Mouse (Mus musculus) kidney, postnatal 4 days (tissue): ENCODE measurements around the gene Zfp385c.

Experiments used
- DNase-seq, 2 experiments: peaks; one replicate each; pipeline ENCODE4 v3.0.0; 2021; ENCODE audit warnings: mixed read lengths in 2 of 2

Zfp385c gene

DNA sequence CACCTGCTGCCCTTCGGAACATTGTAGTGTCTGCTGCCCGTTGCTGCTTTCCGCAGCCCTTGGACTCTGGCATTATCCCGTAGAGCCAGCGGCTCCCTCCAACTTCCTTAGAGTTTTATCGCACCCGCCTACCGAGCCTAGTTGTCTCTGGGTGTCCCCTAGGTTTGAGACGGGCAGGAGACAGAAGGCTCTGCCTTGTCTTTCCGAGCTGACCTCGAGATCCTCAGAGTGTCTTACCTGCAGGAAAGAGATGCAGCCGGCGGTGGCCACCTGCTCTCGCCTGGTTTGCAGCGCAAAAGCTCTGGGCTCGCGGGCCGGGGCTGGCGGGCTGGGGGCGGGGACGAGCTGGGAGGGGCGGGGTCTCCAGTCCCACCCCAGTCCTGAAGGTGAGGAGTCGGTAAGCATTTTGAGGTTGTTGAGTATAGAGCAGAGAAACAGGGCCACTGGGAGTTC, at the start of gene Zfp385c:
Gene Zfp385c, minus strand, starts transcription at position 292 of the 453 bp plus-strand sequence.
- DNase-seq, result peak in 1 of 2 experiments; percentile 54

DNA sequence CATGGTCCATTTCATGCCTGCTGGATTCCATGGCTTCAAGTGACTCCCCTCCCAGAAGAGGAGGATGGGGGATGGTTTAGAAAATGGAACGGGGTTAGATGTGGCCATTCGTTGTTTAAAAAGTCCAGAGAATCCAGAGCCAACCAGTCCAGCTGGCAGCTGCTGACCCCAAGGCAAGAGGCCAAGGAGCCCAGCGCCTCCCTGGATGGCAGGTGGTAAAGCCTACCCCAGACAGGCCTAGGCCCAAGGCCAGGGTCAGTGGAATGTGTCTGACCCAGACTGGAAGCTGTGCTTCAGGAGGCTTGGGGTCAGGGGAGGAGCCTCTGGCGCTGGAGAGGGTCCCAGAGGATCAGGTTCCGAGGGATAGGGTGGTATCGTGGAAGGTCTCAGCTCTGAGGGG, 49.1 kb upstream of the Zfp385c start:
- DNase-seq, result no peak

DNA sequence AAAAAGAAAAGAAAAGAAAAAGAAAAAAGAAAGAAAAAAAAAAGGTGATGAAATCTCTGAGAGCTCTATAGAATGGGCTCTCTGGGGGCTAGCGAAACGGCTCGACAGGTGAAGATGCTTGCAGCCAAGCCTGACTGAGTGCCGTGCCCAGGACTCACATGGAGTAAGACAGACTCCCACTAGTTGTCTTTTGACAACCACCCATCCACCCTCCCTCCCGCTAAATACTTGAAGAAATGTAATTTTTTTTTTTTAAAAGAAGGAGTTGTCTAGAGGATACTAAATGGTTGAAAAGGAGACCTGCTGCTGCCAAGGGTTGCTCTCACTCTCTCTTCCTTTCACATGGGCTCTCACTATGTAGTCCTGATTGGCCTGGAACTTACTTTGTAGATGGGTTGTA, 46.5 kb upstream of the Zfp385c start:
- no peak for DNase-seq

DNA sequence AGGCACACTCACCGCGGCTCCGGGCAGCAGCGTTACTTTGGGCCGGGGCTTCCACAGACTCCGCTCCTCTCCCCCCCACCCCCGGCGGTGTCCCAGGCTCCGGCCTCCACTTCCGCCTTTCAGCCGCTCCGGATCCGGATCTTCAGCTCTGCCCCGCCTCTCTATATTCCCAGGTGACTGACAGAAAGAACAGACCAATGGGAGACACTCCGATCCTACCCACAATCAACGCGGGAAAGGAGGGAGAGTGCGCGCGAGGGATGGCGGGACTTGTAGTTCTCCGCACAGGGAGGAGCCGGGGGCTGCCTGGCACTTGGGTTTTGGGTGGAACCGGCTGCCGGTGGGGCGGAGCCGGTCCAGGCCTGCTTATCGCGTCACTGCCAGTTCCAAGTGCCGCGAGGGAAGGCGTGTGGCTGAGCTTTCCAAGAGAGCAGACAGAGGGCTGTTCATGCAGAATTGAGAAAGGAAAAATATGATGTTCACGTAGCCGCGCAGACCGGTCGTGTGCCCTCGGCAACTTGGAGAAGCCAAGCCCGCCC, 45.9 kb upstream of the Zfp385c start, which contains the start of gene Rab5c:
Gene Rab5c, minus strand, starts transcription at position 150 of the 539 bp plus-strand sequence.
- DNase-seq, result peak; percentile 98 to 99

DNA sequence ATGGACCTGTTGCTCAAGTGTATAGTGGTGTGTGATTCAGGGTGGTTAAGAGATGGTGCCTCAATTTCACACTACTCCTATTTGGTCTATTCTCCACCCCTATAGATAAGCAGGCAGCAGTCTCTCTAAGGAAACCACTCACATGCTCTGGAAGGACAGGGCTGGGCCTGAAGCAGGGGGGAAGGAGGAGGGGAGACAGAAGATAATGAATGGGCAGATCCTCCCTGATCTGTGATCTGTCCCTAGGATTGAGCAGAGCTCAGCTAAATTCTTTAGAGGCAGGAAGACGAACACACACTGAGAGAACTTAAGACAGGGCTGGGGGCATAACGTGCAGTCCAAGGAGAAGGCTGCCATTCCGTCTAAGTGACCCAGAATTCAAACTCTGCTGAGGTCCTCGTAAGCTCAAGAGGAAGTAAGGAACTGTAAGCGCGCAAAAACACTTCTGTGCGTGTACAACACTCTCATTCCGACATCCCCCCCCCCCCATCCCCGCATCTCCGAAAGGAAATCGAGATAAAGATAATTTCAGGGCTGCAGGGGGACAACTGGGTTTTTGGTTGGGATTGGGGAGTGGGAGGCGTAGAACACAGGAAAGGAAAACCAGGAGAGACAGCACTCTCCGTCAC, 45.0 kb upstream of the Zfp385c start:
- DNase-seq, result peak in 1 of 2 experiments; percentile 25

DNA sequence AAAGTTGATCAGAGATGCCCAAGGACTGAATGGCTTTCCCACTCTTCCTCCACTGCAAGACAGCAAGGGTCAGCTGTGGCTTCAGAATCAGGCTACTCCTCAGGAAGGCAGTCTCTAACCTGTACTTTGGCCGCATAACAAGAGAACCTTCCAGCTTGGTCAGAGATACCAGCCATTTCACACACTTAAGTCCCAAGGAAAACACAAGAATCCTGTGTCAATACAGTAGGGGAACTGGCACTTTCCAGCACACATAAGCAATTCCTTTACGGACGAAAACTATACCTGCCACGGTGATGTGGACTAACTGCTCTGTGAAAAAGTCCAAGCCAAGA, 44.5 kb upstream of the Zfp385c start:
- DNase-seq, result no peak

DNA sequence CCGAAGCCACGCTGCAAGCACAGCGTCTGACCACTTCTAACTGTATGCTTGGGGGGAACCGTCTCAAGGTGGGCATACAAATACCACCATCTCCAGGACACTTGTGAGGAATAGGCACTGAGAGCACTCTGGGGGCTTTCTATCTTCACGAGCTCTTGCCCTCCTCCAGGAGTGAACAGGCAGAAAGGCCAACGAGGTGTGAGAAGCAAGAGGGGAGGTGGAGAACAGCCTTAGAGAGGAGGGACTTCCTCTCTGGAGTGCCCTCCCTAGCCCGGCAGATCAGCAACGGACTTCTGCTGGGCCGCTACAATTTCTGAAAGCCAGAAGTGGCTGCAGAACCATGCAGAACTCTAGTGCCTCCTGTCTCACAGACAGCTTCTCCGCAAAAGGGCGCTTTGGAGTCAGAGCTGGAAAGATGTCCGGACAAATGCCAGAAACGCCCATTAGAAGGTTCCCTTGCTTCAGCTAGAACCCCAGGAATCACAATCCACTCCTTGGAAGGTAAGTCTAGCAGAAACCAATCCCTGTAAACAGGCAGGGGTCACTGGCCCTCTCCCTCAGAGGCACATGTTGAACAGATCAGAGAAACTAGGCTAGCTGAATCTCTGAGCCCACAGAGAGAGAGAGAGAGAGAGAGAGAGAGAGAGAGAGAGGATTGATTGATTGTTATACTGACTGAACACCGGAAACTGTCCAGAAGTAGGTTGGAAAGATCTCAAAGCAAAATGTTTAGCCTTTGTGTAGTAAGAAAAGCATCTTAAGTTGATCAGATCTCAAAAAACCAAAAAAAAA, 43.9 kb upstream of the Zfp385c start:
- no peak for DNase-seq

DNA sequence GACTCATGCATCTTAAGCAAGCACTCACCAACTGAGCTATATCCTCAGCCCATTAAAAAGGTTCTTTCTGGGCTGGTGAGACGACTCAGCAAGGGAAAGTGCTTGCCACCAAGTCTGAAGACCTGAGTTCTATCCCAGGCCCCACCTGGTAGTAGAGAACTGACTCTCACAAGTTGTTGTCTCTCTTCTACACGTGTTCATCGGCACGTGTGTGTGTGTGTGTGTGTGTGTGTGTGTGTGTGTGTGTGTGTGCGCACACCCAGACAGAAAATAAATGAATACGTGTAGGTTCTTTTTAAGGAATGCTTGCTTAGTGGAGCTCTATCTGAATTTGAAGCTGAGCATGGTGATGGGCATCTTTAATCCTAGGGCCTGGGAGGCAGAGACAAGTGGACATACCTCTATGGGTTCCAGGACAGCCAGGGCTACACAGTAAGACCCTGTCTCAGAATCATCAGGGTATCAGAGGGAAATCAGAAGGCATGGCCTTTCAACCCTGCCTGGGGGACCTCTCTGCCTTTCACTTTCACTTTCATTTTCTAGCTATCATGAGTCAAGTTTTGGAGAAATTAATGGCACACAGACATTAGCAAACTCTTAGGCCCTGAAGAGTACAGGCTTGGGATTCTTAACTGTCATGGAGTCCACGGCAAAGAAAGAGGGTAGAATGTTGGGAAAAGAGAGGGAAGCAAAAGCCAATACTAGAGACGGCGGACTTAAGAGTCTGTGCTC, 43.0 kb upstream of the Zfp385c start:
- DNase-seq, result no peak

DNA sequence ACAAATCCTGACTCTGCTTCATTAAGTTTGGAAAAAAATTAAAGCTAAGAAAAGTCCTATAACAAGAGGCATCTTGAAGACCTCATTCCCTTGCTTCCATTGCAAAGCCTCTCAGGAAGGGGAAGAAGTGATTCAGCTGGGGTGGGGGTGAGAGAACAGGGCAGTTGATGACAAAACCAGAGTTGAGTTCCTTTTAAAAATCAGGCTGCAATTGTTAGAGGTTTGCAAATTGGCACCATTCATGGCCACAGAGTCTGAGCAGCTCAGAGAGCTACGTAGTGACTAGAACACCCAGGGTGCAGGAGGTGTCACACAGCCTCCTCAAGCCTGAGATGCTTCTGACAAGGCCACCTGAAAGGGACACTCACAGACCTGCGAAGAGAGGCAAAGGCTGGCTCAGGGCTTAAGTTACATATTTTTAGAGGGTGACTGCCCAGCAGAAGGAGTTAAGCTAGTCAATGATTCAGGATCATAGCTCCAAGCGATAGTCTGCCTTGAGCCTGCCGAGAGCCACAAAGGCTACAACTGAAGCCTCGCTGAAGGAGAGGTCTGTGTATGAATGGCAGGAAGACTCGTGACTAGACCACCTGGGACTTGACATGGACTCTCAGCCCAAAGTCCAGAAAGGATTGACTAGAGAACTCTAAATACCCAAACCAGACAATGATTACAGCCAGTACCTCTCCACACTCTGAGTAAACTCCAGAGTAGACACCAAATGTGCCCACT, 38.4 kb upstream of the Zfp385c start:
- peak in 1 of 2 experiments; percentile 27 for DNase-seq

DNA sequence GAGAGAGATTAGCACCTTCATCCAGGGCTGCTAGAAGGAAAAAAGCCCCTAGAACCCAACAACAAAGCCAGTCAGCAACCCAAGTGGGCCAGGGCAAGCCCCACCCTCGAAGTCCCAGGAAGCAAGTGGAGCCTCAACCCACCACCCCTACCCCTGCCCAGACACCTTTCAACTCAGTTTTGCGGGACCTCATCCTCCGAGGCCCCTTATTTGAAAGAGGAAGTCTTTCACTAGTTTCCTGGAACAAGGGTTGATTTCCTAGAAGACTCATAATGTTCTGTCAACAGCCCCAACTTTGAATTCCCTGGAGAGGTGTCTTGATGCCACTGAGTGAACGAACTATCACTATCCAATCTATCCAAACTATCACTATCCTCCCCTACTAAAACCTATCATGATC, 37.7 kb upstream of the Zfp385c start:
- DNase-seq, result no peak

DNA sequence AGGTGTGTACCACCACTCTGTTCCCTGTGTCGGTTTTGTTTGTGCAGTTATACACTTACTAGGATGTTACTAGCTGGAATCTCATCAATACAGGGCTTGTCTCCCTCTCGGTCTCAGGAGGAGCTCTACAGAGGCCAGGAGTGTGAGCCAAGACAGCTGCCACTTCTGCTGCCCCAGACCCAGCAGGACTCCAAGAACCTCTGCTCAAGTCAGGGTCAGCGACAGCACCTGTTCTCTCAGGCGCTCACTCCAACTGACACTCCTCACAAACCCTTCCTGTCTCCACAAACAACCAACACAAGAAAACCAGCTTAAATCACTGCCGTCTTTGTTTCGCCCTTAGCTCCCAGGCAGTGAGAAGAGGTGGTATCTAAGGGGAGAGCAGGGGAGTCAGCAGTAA, 36.3 kb upstream of the Zfp385c start:
- no peak for DNase-seq

DNA sequence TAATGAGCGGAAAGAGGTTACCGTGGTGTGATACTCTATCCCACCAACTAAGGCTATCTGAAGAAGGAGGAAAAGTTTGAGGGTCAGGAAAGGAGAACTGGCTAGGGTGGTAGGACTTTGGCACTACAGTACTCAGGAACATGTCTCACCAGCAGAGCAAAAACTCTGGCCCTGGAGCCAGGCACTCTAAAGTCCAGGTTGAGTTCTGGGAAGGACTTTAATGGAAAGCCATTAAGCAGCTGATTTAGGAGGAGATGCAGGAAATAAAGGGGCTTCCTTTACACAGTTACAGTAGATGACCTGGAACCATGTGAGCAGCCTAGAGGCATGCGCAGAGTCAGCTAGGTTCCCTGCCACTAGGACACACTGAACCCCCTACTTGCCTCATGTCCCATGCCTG, 34.9 kb upstream of the Zfp385c start:
- no peak for DNase-seq

DNA sequence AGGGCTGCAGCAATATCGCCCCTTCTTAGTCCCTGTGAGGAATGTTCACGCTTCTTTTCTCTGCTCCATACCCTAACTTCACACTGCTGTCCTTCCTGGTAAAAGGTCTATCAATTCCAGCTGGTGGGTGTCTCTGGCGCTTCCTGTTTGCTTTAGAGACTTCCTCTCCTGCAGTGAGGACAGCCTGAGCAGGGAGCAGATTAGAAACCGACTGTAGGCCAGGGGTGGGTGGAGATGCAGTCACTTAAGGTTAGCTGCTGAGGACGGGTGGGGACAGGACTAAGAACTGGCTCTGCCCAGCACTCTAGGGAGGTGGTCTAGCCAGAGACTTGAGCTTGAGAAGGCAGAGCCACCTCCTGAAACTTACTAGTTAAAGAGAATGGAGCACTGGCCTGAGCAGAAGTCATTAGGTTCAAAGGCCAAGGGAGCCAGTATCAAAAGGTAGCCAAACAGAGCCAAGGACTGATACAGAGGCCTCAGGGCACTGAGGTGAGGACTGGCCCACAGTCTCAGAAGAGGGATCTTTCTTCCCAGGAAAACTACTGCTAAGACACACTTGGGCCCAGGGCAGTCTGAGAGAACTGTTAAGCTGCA, 32.8 kb upstream of the Zfp385c start:
- peak in 1 of 2 experiments; percentile 48 for DNase-seq

DNA sequence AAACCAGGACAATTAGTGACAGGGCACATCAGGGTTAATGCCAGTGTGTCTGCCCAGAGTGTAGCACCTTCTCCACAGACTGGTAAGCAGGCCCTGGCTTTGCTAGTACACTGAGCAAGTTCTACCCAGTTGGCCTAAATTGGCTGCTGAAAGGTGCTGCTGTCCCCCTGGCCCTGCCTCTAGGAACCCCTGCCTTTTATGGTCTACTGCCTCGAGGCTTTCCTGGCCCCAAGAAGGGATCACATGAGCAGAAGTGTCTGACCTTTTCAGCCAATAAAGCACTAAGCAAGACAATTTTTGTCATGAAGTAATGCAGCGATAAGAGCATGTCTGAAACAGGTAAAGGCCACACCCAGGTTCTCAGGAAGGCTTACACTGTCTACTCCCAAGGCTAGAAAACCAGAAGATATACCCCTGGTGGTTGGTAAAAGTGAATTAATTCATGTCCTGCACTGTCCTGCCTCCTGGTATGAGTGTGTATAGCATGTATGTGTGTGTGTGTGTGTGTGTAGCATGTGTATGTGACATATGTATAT, 30.3 kb upstream of the Zfp385c start:
- DNase-seq, result no peak

DNA sequence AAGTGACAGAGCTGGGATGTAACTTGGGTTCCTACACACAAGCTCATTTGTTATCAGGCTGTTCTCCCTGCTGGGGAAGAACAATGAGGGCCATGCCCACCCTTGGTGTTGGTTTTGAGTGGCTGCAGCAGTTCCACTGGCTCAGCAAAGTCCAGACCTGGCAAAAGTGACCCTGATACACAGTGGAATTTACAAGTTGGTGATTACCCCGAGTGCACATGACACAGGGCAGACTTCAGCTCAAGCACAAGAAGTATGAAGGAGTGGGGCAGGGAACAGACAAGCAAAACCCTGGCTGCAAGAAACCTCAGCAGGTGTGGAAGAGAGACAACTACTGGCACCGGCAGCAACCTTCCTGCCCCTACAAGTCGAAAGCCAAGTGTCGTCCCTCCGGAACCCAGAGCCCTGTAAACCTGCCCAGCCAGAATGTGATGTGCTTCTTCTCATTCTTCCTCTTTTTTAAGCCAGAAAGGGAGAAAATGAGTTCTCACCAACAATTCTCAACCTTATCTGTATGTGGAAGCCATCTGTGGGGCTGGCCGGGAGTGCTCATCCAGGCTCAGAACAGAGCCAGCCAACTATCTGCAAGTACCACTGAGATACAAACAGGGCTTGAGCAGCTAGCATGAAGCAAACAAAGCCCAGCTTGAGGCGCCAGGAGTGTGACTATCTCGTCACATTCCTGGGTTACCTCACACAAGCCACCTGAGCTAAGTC, 29.7 kb upstream of the Zfp385c start:
- DNase-seq, result no peak

DNA sequence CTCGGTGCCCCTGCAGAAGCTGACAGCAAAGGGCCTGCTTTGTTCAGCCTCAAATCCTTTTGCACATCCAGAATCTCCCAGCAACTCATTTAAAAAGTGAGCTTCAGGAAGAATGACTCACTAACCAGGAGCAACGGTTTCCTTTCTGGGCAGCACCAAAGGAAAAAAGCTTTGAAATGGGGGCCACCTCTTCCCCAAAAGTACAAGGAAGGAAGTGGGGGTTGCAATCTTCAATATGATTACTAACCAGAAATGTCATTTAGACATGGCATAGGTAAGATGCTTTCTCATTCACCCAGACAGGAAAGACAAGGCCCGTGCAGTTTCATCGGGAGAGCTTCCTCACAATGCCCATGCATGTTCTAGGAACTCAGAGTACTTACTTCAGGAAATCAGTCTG, 29.0 kb upstream of the Zfp385c start:
- DNase-seq, result no peak

DNA sequence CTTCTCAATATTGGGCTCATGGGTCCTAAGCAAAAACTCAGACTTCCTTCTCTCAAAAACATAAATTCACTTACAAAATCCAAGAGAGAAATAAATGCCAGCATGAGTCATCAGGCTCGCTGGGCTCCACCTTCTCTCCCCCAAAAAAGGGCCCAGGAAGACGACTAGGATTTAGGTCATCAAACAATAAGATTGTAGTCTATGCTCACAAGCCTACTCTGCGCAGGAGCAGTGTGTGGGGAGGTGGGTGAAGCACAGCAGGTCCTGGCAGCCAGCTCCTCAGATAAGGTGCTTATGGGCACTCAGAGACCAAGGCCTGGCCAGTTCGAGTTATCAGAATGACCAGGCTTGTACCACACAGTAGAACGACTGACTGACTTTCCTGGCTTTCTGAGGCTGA, 28.1 kb upstream of the Zfp385c start:
- no peak for DNase-seq

DNA sequence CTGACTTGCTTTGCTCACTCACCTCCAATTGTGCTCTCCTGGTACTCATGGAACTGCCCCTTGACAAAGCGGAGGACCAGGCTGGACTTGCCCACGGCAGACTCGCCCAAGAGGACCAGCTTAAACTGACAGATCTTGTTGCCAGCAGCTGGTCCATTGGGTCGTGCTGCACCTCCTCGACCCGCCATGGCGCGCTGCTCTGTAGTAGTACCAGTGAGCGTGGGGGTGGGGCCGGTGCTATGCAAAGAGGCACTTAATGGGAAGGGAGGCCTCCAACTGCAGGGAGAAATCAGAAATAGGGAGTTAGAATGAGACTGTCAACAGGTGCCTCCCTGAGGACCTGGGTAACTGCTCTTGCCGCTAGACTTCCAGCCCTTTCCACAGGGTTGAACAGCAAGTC, 27.6 kb upstream of the Zfp385c start:
- peak in 1 of 2 experiments; percentile 54 for DNase-seq

DNA sequence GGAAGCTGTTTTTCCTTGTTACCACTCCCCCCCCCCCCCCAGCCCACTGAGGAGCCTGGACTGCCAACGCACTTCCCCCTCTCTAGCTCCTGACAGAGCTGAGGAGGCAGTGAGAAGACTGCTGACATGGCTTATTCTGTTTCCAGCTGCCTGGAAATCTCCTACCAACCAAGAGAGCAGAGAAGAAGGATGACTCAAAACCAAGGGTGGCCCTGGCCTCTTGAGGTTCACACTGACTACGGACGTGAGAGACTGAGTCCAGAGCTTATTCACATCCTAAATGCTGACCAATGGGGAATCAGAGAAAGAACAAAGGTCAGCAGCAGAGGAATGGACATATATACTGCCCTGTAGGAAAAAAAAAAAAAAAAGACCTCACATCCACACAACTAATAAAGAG, 27.1 kb upstream of the Zfp385c start:
- no peak for DNase-seq

DNA sequence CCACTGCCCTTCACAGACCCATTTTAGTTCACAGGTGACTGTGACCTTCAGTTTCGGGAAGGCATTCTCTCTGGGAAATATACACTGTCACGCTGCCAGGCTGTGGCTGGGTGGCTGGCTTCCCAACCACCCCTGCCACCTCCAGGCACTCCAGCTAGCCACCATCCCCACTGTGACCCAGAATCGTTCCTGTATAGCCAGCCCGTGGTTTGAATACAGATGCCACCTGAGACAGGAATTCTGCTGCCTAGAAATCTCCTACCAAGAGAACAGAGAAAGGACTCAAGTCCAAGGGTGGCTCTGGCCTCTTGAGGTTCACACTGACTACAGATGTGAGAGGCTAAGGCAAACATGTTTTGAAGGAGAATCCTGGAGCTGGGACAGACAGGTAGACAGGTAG, 26.6 kb upstream of the Zfp385c start:
- no peak for DNase-seq

DNA sequence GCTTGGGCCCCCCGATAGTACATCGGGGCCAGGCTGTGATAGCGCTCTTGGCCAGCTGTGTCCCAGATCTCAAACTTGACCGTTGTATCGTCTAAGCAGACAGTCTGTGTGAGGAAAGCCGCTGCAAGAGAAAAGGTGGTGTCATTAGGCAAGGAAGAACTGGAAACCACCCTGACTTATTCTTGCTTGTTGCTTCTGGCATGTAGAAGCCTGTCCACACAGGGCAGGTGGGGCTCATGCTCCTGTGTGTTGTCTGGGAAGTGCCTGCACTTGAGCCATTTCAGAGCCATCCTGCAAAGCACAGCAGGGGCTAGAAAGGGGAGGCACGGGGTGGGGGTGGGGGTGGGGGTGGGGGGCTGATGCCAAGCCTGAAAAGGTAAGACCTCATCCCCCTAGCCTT, 26.2 kb upstream of the Zfp385c start:
- no peak for DNase-seq
